Mouse (Mus musculus) thymus, adult 18-20 months (tissue): ENCODE results near the gene Prss2.
A peak's percentile ranks its signal among the peaks of the same experiment; 100 is the strongest.
"Not testable (repeated sequence)": the region's sequence is repeated elsewhere in the genome, so short reads cannot be mapped to it uniquely, and the experiment has no call there.

ENCODE experiments used
- DNase-seq, 2 experiments: peaks; one replicate each; pipeline ENCODE4 v3.0.0; 2022; ENCODE audit warnings: mixed read lengths in 2 of 2

Gene Prss2

DNA sequence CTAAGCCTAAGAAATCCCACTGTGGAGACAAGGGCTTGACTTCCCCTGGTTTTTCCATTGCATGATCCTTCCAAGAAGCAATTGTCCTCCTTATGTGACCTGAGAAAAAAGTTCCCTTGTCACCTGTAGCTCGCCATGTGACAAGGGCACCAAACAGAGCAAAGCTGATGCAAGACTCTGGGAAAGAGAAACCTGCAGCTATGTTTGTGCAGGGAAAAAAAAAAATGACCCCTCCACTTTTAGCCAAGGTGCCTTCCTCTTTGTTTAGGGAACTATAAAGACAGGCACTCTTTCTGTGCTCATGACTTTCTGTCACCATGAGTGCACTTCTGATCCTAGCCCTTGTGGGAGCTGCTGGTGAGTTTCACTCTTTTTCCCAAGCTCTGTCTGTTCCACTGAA is at the start of gene Prss2:
Prss2 (plus strand) TSS at position 301 of the 400 bp plus-strand sequence.
- DNase-seq = no peak

DNA sequence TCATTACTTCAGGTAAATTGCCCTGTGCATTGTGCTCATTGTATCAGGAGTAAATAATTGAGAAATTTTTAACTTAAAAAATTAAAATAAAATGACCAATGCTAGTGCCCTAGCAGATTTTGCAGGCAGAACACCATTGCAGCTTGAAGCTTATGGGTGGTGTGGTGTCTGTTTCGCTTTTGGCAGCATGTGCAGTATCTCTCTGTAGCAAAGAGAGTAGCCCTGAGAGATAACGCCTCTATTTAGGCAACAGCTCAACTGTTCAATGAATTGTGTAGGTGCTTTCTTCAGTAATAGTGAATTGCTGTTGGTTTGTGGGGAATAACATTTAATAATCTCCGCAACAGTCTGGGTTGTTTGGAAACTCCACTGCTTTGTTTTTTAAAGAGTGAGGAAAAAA is 22.2 kb upstream of the Prss2 start:
- DNase-seq = no peak

DNA sequence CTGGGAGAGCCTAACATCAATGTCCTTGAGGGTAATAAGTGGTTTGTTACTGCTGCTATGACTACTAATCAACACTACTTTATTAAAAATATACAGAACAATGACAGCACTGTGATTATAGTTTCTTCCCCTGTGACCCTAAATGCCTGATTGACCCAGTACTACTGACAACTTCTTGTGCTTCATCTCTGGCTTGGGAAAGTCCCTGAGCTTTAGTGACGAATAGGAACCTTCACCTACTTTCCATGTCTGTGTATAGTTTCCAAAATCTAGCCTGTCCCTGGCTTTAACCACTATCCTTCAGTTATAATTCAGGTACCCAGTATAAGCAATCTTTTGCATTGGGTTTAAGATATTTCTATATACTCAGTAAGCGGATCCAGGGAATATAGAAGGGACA is 16.7 kb upstream of the Prss2 start:
- DNase-seq = no peak

DNA sequence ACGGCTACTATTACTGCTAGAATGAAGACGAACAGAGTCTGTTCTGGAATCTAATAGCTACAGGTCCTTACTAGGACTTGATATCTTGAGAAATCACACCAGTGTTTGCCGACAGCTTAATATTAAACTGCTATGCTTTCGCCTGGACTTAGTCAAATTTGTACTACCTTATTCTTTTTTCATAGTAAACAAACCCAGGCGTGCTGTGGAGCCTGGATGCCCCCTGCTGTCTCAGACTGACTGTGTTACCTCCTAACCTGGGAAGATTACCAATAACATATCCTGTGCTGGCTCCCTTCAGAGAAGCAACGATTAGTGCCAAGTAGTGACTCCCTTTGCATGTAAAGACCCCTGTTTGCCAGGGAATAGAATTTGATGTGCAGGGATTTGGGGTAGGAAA is 16.3 kb upstream of the Prss2 start:
- peak in 1 of 2 experiments; percentile 4 for DNase-seq

DNA sequence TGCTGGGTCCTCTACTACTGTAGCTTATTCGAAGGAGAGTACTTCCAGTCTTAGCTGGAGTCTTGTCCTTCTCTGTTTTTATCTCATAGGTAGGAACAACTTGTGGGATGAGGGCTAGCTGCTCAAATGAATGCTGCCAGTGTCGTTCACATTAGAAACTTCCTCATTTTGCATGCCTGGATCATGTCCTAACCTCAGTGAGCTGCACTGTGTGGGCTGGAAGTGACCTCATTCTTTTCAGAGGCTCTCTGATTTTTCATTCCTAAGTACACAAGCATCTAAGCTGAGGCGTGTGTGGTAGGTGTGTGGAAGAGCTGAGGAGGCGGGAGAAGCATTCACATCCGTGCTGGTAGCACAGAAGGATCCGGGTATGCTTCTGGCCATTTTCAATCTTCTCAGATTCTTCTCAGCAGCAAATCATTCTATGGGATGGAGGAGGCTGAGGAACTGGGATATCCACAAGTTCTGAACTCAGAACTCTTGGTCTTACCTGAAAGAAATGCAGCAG is 3.5 kb upstream of the Prss2 start:
- DNase-seq = no peak

DNA sequence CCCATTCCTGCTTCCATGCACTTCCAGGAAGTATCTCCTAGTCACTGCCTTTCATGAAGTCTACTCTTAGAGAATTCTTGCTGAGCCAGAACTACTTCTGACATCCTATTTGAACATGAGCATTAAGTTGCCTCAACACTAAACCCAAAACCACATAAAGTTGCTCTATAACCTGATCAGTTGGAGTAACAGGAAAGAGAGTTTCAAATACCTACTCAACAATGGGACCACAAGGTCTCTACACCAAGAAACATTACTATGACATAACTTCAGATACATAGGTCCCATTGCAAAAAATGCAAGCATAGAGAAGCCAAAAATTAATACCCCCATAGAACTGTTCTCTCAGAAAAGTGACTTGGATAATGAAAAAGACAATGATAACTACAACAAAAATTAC is 4.9 kb downstream of the Prss2 start:
- DNase-seq = no peak

DNA sequence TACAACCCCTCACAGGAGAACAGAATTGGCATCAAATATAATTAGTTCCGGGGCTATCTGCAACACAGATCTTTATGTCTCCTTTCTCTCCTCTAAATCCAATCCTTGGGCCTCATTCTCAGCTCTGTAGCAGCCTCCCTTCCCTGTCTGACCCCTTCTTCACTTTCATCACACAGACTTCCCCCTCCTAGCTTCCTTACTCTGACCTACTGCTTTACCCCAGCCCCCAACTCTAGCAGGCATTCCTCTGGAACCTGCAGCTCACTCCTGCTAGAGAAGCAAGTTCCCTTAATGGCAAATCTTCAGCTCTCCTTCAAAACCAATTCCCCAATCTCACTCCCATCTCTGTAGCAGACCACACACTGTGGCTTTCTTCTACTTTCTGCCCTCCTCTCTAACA is 5.8 kb downstream of the Prss2 start:
- DNase-seq = no peak

DNA sequence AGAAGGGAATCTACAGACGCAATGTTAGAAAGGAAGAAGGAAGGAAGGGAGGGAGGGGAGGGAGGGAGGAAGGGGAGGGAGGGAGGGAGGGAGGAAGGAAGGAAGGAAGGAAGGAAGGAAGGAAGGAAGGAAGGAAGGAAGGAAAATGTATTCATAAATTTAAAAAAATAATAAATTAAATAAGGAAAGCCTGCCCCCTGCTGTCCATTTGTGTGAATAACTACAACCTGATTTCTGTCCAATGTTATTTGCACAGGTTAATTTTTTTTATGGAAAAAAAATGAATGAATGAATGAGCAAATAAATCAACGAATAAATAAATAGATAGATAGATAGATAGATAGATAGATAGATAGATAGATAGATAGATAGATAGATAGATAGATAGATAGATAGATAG is 8.4 kb downstream of the Prss2 start:
- not testable (repeated sequence) for DNase-seq

DNA sequence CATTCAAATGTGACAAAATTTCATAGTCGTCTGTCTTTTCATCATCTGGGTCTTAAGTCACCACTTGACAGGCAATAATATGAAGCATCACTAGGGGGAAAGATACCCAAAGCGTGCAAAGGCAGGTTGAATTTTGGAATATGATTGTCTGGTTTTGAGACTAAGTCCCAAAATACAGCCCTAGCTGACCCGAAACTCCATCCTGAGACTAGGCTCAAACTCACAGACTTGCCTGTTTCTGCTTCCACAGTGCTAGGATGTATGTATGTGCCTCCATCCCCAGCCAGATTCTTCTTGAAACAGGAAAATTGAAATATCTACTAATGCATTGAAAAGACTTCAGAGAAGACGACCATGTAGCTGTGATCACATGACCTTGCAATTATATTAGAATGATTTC is 10.6 kb downstream of the Prss2 start:
- no peak for DNase-seq

DNA sequence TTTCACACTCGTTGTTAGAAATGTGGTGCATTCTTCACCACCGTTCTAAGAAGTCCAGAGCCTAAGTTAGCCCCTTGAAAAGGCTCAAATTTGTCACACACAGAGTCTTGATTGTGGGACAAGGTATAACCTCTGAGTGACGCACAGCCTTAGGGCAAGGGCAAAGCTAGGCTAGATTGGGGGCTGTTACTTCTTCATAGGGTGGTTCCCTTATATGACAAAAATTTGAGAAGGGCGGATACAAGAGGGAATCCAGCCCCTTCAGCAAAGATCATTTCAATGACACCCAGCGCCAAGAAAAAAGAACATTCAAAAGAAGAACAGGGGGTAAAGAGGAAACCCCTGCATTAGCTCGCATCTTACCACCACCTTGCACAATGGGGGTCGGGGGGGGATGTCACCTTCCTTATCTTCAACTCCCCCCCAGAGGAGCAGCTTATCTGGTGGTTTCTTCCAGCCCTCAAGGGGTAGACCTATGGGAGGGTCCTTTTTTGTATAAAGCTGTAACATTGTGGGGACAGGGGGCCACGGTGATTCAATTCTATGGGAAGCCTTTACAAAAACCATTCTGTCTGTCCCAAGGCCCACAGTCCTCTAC is 11.2 kb downstream of the Prss2 start:
- peak in 1 of 2 experiments; percentile 42 for DNase-seq

DNA sequence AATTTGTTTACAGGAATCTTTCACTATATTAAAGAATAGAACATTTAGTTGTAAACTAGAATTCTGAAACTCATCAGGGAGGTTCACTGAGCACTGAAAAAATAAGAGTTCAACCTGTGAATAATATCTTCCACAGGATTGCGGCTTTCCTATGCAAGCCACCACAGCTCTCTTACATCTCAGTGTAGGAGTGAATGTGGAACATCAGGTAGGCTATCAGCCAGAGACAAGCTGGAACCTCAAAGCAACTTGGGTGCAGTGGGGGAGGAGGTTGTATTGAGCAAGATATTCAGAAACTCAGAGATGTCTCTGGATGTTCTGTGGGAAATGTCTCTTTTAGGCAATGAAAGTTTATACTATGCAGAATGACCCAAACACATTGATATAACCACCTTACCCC is 15.8 kb downstream of the Prss2 start:
- DNase-seq = no peak

DNA sequence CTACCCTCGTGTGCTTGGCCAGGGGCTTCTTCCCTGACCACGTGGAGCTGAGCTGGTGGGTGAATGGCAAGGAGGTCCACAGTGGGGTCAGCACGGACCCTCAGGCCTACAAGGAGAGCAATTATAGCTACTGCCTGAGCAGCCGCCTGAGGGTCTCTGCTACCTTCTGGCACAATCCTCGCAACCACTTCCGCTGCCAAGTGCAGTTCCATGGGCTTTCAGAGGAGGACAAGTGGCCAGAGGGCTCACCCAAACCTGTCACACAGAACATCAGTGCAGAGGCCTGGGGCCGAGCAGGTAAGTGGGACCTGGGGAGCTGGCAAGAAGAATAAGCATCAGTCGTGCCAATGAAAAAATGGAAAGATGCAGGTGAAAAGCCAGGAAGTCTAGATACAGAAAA is 16.7 kb downstream of the Prss2 start:
- DNase-seq = not testable (repeated sequence)

DNA sequence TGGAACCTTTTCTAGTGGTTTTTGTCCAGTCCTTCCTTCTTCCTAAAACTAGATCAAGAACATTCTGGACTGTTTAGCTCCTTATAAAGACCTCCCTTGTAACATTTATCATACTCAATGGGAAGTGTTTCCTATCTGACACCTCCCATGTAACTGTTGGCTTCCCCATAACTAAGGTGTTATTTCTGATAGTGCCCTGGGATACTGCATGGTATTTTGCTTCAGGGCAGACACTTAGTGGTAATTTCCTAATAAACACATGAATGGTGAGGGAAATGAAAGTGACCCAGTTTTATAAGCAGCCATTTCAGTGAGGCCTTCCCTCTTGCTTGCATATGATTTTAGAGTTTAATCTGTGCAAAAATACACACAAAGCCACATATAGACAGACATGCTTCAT is 19.2 kb downstream of the Prss2 start:
- DNase-seq = no peak

DNA sequence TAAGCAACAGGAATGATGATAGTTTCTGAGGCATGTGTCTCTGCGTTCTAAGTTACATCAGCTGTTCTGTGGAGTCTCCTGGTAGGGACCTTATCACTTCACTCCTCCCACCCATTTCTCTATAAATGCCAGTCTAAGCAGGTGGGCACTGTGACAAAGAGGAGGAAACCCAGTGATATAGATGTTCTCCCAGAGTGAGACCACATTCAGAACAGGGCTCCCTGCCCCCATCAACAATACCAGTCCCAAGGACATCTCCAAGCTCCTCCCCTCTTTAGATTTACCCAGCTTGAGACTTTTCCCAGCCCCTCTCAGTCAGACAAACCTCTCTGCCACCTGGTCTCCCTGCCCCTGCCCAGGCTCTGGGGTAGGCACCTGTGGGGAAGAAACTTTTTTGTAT is 20.2 kb downstream of the Prss2 start:
- peak; percentile 61 to 82 for DNase-seq

DNA sequence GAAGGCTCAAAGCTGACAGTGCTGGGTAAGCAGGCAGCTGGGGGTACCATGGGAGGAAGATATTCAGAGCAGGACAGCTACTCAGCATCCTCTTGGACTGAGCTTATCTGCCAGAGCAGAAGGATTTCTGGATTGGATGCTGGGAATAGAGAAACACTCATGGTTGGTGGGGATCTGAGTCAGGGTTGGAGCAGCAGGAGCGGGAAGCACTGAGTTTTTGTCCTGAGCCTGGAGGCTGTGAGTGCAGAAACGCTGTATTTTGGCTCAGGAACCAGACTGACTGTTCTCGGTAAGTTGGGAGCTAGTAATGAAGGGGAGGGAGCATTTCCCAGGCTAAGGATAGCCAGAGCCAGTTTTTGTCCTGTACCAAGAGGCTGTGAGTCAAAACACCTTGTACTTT is 21.4 kb downstream of the Prss2 start:
- no peak for DNase-seq

DNA sequence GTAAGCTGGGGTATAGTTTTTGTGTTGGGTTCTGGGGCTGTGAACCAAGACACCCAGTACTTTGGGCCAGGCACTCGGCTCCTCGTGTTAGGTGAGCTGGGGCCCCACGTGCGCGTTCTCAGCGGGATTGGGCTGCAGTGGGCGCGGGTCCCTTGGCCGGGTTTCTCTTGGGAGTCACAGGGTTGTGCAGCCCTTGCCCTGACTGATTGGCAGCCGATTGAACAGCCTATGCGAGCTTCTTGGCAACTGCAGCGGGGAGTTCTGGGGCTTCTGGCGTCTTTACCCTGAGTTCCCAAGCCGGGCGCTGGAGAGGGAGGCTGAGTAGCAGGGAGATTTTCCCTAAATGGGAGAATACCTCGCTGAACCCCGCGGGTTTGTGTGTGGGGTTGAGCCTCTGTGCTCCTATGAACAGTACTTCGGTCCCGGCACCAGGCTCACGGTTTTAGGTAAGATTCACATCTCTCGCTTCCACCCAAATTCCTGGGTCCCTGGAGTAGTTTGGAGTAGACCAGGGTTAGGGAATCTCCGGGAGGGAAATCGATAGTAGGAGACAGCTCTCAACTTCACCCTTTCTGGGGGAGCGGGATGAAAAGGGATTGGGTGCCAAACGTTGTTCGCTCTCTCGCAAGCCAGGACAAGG is 21.9 kb downstream of the Prss2 start:
- DNase-seq = peak in 1 of 2 experiments; percentile 45

DNA sequence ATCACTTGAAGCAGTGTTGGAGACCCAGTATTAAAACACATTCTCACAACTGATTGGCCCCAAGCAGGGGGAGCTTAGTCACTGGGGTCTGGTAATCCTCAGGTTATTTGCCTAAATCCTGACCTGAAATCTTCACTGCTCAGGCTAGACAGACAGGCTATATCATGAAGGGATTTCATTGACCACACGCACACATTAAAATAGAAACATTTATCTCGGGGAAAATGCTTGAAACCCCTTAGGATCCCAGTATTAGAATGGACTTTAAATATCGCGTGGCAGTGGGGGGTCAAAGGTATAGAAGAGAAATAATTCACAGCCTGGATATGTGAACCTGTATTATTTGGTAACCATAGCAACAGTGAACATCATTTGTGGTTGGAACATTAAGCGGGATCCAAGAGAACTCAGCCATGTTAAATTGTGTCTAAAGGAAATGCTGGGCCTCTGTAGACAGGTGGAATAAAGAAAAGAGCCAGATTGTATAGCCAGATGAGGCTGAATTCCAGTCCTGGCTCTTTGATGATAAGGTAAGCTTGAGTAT is 22.9 kb downstream of the Prss2 start:
- peak in 1 of 2 experiments; percentile 35 for DNase-seq

DNA sequence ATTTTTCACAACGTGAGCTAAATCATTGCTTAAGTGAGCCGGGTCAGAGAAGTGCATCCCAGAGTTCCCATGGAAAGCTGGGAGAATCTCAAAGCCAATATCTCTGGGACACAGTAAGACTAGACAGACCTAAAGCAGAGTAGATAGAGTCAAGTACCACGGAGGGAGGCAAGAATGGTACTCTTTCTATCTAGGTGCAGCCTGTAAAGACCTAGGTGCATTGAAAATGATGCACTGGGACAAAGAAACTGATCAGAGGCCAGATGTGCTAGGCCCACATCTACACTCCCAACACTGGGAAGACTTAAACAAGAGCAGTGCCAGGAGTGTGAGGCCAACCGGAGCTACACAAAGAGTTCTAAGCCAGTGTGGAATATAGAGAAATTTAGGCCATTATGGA is 23.7 kb downstream of the Prss2 start:
- DNase-seq = no peak

DNA sequence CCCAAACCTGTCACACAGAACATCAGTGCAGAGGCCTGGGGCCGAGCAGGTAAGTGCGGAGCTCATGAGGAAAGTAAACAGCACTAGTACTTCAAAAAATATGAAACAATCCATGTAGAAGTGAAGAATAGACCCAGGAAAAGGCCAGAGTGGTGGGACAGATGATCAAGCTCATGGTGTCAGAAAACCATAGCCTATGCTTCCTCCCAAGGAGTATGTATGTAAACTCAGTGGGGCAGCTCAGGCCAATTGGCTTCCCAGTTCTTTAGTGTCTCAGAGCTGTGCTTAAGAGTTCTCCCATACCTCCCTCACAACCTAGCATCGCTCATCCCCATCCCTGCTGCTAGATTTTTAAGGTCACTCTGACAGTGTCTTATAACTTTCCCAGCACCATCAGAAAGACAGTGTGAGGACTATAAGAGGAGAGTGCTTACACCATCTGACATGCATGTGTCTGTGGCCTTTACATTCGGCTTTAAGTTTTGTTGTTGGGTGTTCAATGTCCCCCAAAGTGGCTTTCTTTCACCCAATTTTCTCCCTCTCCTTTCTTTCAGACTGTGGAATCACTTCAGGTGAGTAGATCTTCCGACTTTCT is 25.6 kb downstream of the Prss2 start:
- DNase-seq = peak in 1 of 2 experiments; percentile 28

DNA sequence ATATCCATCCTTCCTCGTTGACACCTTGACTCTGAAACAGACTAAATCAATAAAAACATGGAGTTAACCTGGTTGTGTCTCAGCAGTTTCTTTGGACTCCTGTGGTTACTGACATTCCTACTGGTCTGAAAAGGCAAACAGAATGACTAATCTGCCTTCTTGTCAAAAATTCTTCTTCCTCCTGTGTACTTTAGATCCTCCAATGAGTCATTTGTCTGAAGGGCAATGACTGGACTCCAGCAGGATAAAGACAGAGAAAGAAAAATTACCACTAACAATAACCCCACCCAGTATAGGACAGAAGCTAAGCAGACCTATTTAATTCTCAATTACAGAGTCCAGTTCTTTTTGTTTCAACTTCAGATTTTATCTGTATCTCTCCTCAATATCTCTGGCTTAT is 26.7 kb downstream of the Prss2 start:
- DNase-seq = no peak

DNA sequence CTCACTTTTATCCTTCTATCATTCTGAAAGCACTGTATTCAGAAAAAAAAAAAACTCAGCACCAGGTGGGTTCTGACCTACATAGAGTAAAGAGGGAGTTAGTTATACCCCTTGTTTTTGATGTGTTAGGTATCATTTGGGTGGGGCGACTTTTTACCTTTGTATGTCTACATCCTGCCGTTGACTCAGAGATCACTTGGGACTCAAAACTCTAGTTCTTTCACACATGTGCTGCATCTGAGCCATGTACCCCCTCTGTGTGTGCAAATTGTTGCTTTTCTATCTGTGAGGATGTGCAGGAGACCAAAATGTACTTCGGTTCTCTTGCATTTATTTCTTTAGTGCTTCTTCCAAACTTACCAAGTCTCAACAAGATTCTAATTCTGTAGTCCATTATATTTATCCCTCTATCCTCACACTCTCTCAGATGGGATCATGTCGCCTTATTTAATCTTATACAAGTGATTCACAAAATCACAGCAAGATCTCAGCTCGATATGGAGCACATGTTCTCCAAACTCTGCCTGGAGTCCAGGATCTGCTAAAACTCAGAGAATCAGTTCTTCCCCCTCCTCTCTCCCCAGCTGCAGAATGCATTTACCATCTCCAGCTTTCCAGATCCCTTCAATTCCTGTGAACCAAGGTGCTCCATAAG is 31.9 kb downstream of the Prss2 start:
- DNase-seq = peak in 1 of 2 experiments; percentile 76

DNA sequence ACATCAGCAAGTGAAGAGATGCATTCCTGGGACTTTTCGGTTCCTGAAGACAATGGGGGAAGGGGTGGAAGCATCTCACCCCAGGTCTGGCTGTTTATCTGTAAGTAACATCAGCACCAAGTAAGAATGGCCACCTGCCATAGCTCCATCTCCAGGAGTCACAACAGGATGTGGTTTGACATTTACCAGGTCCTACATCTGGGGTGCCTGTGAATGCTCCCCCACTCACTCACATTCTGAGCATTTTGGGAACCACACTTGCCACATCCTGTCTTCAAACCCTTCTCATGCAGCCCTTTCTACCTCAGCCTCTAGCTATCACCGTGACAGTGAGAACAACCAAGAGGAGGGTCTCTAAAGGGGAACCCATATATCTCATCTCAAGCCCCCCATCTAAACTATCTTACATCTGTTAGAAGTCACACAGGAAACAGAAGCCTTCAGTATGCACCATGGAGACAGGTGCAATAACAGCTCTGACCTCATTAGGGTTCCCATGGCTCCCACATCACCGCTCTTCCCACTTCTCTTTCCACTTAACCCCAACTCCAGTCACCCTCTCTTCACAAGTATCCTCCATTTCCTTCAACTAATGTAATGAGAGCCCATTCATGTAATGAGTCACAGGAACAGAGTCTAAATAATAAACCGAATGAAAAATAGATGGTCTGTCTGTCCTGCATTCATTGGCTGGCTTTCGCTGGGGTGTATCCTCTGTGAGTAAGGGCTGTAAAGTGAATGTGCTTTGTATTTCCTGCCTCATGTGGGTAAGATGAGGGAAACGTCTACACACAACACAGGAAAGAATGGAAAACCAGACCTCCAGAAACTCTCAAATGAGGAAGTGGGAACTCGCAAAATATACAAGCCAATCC is 32.9 kb downstream of the Prss2 start:
- peak; percentile 80 to 96 for DNase-seq
